Mouse (Mus musculus) lung, embryonic 14.5 days (tissue): ENCODE results near the gene 4921524J17Rik. TPM values are rescaled to one million over a fixed set of nuclear protein-coding genes. Genes with fewer than 3 reads are reported as not detected.
A peak's percentile ranks its signal among the peaks of the same experiment; 100 is the strongest.

ENCODE experiments used
- ATAC-seq: fragments of 200-750 bp; cut with Nextera tagmentation; 2 replicates; pipeline ENCODE4 v1.8.0; 2017; ENCODE audit warnings: mild to moderate bottlenecking, moderate TSS enrichment, moderate library complexity; ENCODE audit not compliant: insufficient read depth
- DNase-seq: peaks from one replicate; pipeline ENCODE4 v3.0.0-alpha.2; 2015
- H3K27ac ChIP-seq: fragments of 300-500 bp; sonication (generic); 2 replicates; pipeline ENCODE4 v1.5.1; 2014; ENCODE audit warnings: low read depth, mild to moderate bottlenecking, moderate library complexity
- H3K27me3 ChIP-seq: fragments of 300-500 bp; sonication (generic); 2 replicates; pipeline ENCODE4 v1.6.1; 2014; ENCODE audit warnings: low read length, control low read depth; ENCODE audit not compliant: insufficient read depth
- H3K36me3 ChIP-seq: fragments of 300-500 bp; sonication (generic); 2 replicates; pipeline ENCODE4 v1.6.1; 2014; ENCODE audit warnings: control low read depth; ENCODE audit not compliant: insufficient read depth
- H3K4me1 ChIP-seq: fragments of 300-500 bp; sonication (generic); 2 replicates; pipeline ENCODE4 v1.6.1; 2014; ENCODE audit warnings: antibody characterized with exemption, control low read depth; ENCODE audit not compliant: insufficient read depth
- H3K4me2 ChIP-seq: fragments of 300-500 bp; sonication (generic); 2 replicates; pipeline ENCODE4 v1.6.1; 2014; ENCODE audit warnings: mild to moderate bottlenecking
- H3K4me3 ChIP-seq: fragments of 300-500 bp; sonication (generic); 2 replicates; pipeline ENCODE4 v1.5.1; 2014; ENCODE audit warnings: low read depth, low read length
- H3K9ac ChIP-seq: fragments of 300-500 bp; sonication (generic); 2 replicates; pipeline ENCODE4 v1.6.1; 2014
- H3K9me3 ChIP-seq: fragments of 300-500 bp; sonication (generic); 2 replicates; pipeline ENCODE4 v1.6.1; 2016; ENCODE audit warnings: low read depth, low read length, control low read depth
- CTCF ChIP-seq: IDR thresholded peaks from 2 replicates; pipeline ENCODE4 v1.5.1; 2016; ENCODE audit warnings: antibody characterized with exemption, low read depth
- WGBS: fragments of 180-500 bp; shearing (Covaris S2); extraction: QIAGEN DNeasy Blood & Tissue Kit; methylation state at CpG from one replicate; pipeline ENCODE4 v1.1.7; 2014; 5-methylcytosine and 5-hydroxymethylcytosine counted together
- polyA plus RNA-seq: library from polyadenylated mRNA; unstranded; fragments of >200 nt; fragmentation: Nextera tagmentation; extraction: Ambion mirVana; gene quantifications from 2 replicates; pipeline ENCODE4 v1.2.1, GENCODE M21; 2014

4921524J17Rik gene
- polyA plus RNA-seq, 1 experiment from 2014 or later, result 35.0 TPM

GRCm38 (mm10) chr8:85429219-85429618 is 3.4 kb downstream of the 4921524J17Rik start:
- ATAC-seq (no peak), DNase-seq (peak; percentile 41)
- no peak for TF ChIP-seq CTCF
- Histone ChIP-seq H3K9me3 (no peaks in the 10 kb centered on the region), H3K27me3 (no peaks in the 10 kb centered on the region), H3K4me3 (no peak overlapping the region), H3K9ac (no peak overlapping the region), H3K36me3 (peaks cover 6% of the 10 kb centered on the region; the same call in 1 of the 2 replicates), H3K4me2 (peak overlapping the region; percentile 25; the same call in 1 of the 2 replicates), H3K27ac (peak overlapping the region; percentile 37; the same call in 1 of the 2 replicates), H3K4me1 (peaks cover 10% of the 10 kb centered on the region; the same call in 1 of the 2 replicates)
- 19% methylated on average over 4 of the region's 4 CpGs for WGBS

- no peak overlapping the region for H3K4me2 ChIP-seq
- H3K36me3 ChIP-seq, result peaks cover 10% of the 10 kb centered on the region
- WGBS, result 63% methylated on average over 4 of the region's 4 CpGs
These were observed 5.6 kb downstream of the 4921524J17Rik start for GRCm38 (mm10) chr8:85427026-85427425.

DNA sequence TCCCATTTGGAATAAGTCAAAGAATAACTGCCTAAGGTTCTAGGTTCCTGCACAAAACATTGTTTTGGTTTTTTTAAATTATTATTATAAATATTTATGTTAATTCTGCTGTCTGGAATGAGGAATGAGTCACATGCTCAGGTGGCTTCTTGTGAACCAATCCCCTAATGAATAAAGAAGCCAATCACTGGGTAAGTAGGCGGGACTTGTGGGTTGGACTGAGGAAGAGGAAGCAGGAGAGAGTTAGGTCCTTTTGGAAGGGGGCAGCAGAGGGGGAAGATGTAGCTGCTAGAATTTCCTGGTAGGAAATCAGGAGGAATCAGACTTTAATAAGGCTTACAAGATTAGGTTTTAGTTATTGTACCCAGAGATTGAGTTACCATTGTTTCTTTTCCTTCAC is 11.3 kb downstream of the 4921524J17Rik start:
- Histone ChIP-seq H3K4me3 (no peak overlapping the region), H3K27me3 (no peaks in the 10 kb centered on the region), H3K9me3 (no peaks in the 10 kb centered on the region), H3K9ac (no peak overlapping the region), H3K4me2 (no peak overlapping the region), H3K36me3 (peaks cover 21% of the 10 kb centered on the region), H3K4me1 (no peaks in the 10 kb centered on the region; the same call in 1 of the 2 replicates), H3K27ac (no peak overlapping the region)
- WGBS, result 84% methylated on average over 1 of the region's 1 CpGs
- ATAC-seq, result no peak
- no peak for TF ChIP-seq CTCF
- DNase-seq, result no peak

More at GRCm38 (mm10) chr8:85427026-85427425, 5.6 kb downstream of the 4921524J17Rik start:
- Histone ChIP-seq H3K27me3 (no peaks in the 10 kb centered on the region), H3K4me3 (no peak overlapping the region), H3K27ac (no peak overlapping the region), H3K4me1 (peaks cover 10% of the 10 kb centered on the region; the same call in 1 of the 2 replicates), H3K9me3 (no peaks in the 10 kb centered on the region), H3K9ac (no peak overlapping the region)
- no peak for DNase-seq
- TF ChIP-seq CTCF, result no peak
- ATAC-seq, result no peak

- H3K27me3 ChIP-seq, result no peaks in the 10 kb centered on the region
- no peak overlapping the region for H3K9ac ChIP-seq
- 66% methylated on average over 3 of the region's 3 CpGs for WGBS
These were observed 24.1 kb downstream of the 4921524J17Rik start for GRCm38 (mm10) chr8:85408526-85408925.

GRCm38 (mm10) chr8:85408053-85408505 is 24.6 kb downstream of the 4921524J17Rik start:
- peak; percentile 41; the same call in 1 of the 2 replicates for ATAC-seq
- H3K27ac ChIP-seq, result no peak overlapping the region
- peak; percentile 68 for DNase-seq
- no peak overlapping the region for H3K9ac ChIP-seq
- no peak overlapping the region for H3K4me3 ChIP-seq
- peaks cover 8% of the 10 kb centered on the region; the same call in 1 of the 2 replicates for H3K36me3 ChIP-seq
- H3K4me1 ChIP-seq, result no peaks in the 10 kb centered on the region
- 60% methylated on average over 7 of the region's 7 CpGs for WGBS
- peak; percentile 66 for TF ChIP-seq CTCF
- H3K27me3 ChIP-seq, result no peaks in the 10 kb centered on the region
- H3K9me3 ChIP-seq, result no peaks in the 10 kb centered on the region
- H3K4me2 ChIP-seq, result no peak overlapping the region

More at GRCm38 (mm10) chr8:85408526-85408925, 24.1 kb downstream of the 4921524J17Rik start:
- ATAC-seq (no peak), DNase-seq (no peak)
- peaks cover 8% of the 10 kb centered on the region; the same call in 1 of the 2 replicates for H3K36me3 ChIP-seq
- no peaks in the 10 kb centered on the region for H3K4me1 ChIP-seq
- no peaks in the 10 kb centered on the region for H3K9me3 ChIP-seq
- no peak overlapping the region for H3K4me3 ChIP-seq
- H3K27ac ChIP-seq, result no peak overlapping the region
- H3K4me2 ChIP-seq, result no peak overlapping the region
- no peak for TF ChIP-seq CTCF

- TF ChIP-seq CTCF, result no peak
- H3K27me3 ChIP-seq, result no peaks in the 10 kb centered on the region
- H3K9me3 ChIP-seq, result no peaks in the 10 kb centered on the region
- H3K27ac ChIP-seq, result no peak overlapping the region
- H3K4me3 ChIP-seq, result no peak overlapping the region
- no peak for DNase-seq
- ATAC-seq, result no peak
- H3K36me3 ChIP-seq, result peaks cover 7% of the 10 kb centered on the region; the same call in 1 of the 2 replicates
- WGBS, result 70% methylated on average over 10 of the region's 10 CpGs
- H3K4me1 ChIP-seq, result no peaks in the 10 kb centered on the region
- no peak overlapping the region for H3K9ac ChIP-seq
- H3K4me2 ChIP-seq, result no peak overlapping the region
These were observed 26.7 kb downstream of the 4921524J17Rik start for GRCm38 (mm10) chr8:85405961-85406360.

- H3K27ac ChIP-seq, result no peak overlapping the region
- no peak for ATAC-seq
These were observed 27.2 kb downstream of the 4921524J17Rik start for GRCm38 (mm10) chr8:85405418-85405817.

More at GRCm38 (mm10) chr8:85405418-85405817, 27.2 kb downstream of the 4921524J17Rik start:
- no peaks in the 10 kb centered on the region for H3K27me3 ChIP-seq
- no peak overlapping the region for H3K4me2 ChIP-seq
- H3K9me3 ChIP-seq, result no peaks in the 10 kb centered on the region
- peaks cover 2% of the 10 kb centered on the region; the same call in 1 of the 2 replicates for H3K36me3 ChIP-seq
- H3K9ac ChIP-seq, result no peak overlapping the region
- H3K4me1 ChIP-seq, result no peaks in the 10 kb centered on the region
- 41% methylated on average over 3 of the region's 3 CpGs for WGBS
- H3K4me3 ChIP-seq, result no peak overlapping the region
- DNase-seq, result peak; percentile 28
- TF ChIP-seq CTCF, result no peak
